Mouse (Mus musculus) small intestine, adult 2 months (tissue): ENCODE measurements around the gene Csrnp1.

Experiments
- CTCF ChIP-seq: fragments of 200-500 bp; IDR thresholded peaks from 2 replicates; pipeline ENCODE4 v1.5.1; 2012; ENCODE audit warnings: low read depth, mild to moderate bottlenecking, control low read depth, inconsistent platforms, low read length, moderate library complexity, mixed read lengths; ENCODE audit not compliant: insufficient replicate concordance, insufficient read length; ENCODE audit errors: extremely low read depth
- POLR2A ChIP-seq: fragments of 200-500 bp; IDR thresholded peaks from 2 replicates; pipeline ENCODE4 v1.6.1; 2012; ENCODE audit warnings: low read depth, mild to moderate bottlenecking, control low read depth, inconsistent platforms, low read length, moderate library complexity

DNA sequence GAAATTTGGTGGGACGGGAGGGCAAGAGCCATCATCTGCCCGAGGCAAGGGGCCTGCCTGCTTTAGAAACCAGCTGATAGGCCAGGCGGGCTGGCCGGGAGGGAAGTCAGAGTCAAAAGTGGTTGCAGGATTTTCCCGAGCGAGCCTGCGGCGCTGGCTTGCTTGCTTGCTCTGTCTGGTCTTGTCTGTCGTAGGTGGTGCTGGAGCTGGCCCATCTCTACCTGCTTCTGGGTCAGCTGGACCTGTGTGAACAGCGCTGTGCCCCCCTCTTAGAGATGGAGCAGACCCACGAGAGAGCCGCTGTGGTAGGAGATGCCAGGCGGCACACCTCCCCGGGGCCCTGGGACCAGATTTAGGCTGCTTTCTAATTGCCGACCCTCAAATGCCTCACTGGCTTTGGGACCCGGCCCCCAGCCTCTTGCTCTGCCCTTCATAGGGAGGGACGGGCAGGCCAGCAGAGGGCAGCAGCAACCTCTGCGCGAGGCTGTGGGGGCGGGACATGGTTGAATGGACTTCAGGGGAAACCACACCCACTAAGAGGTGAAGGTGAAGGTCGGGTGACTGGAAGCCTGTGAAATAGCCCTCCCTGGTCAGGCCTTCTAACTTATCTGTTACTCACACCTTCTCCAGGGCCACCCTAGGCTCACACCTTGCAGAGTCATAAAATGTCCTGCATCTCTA is 21.3 kb downstream of the Csrnp1 start:
- TF ChIP-seq CTCF (peak; percentile 73), POLR2A (no peak)
